Mouse (Mus musculus) C2C12 (cell line): Measurements from ENCODE around the gene Morn4.

Experiments used
- CEBPB ChIP-seq: IDR thresholded peaks from one replicate; pipeline ENCODE4 v1.6.1; 2011; ENCODE audit warnings: low read depth, mild to moderate bottlenecking, control low read depth, moderate library complexity
- CTCF ChIP-seq: IDR thresholded peaks from one replicate; pipeline ENCODE4 v1.5.1; 2011; ENCODE audit not compliant: control insufficient read depth, insufficient read depth, insufficient read length
- FOSL1 ChIP-seq: IDR thresholded peaks from one replicate; pipeline ENCODE4 v1.8.0; 2011; ENCODE audit warnings: mild to moderate bottlenecking, low read length; ENCODE audit not compliant: poor library complexity, insufficient read depth, severe bottlenecking
- MAX ChIP-seq: IDR thresholded peaks from one replicate; pipeline ENCODE4 v1.6.1; 2011; ENCODE audit warnings: mild to moderate bottlenecking, control low read depth
- MYOD1 ChIP-seq: IDR thresholded peaks from one replicate; pipeline ENCODE4 v1.6.1; 2011; ENCODE audit warnings: low read depth; ENCODE audit not compliant: control insufficient read depth, insufficient read length
- MYOG ChIP-seq: IDR thresholded peaks from one replicate; pipeline ENCODE4 v1.6.1; 2011; ENCODE audit not compliant: control insufficient read depth, insufficient read length; ENCODE audit errors: extremely low read depth

DNA sequence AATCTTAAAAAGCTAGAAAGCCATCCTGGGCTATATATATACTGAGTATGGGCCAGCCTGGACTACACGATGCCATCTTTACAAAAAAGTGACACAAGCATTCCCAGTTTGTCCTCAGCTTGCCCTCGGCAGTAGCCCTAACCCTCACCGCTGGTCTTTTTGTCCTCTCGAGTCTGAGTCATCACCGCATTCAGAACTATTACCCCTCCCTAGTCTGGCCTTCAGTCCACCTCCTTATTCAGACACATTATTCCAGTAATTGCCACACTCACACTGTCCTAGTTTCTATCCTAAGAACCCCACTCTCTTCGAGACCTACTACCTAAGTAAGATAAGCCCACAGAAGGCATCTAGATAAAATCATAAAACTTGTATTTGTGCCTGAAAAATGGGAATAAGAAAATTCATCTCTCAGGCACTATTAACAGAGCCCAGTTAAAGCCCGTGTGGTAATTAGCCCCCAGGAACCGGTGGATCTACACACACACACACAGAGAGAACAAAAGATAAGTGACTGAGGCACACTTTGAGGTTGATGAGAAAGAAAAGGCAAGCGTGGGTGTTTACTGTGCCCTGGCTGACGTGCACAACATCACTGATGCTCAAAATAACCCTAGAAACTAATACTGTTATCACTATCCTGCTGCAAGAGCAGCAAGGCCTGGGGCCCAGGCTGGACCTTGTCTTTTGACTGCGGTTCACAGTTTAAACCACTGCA, 39.5 kb upstream of the Morn4 start:
- no peak for TF ChIP-seq CTCF
- TF ChIP-seq FOSL1: no peak
- no peak for TF ChIP-seq MAX
- no peak for TF ChIP-seq CEBPB
- no peak for TF ChIP-seq MYOG
- no peak for TF ChIP-seq MYOD1
